Mouse (Mus musculus) neural tube, embryonic 12.5 days (tissue): ENCODE measurements around the gene Appbp2. TPM values are rescaled to one million over a fixed set of nuclear protein-coding genes. Genes with fewer than 3 reads are reported as not detected.
"Not testable (repeated sequence)": the region's sequence is repeated elsewhere in the genome, so short reads cannot be mapped to it uniquely, and the experiment has no call there.

Experiments
- ATAC-seq: fragments of 200-750 bp; cut with Nextera tagmentation; 2 replicates; pipeline ENCODE4 v1.8.0; 2017; ENCODE audit warnings: low read depth, mild to moderate bottlenecking, moderate TSS enrichment, moderate library complexity; ENCODE audit not compliant: low FRiP score
- H3K27ac ChIP-seq: fragments of 300-500 bp; sonication (generic); 2 replicates; pipeline ENCODE4 v1.5.1; 2016
- H3K27me3 ChIP-seq: fragments of 300-500 bp; sonication (generic); replicated peaks from 2 replicates; pipeline ENCODE4 v1.6.1; 2016; ENCODE audit warnings: mild to moderate bottlenecking
- H3K36me3 ChIP-seq: fragments of 300-500 bp; sonication (generic); 2 replicates; pipeline ENCODE4 v1.6.1; 2016; ENCODE audit warnings: mild to moderate bottlenecking
- H3K4me1 ChIP-seq: fragments of 300-500 bp; sonication (generic); 2 replicates; pipeline ENCODE4 v1.6.1; 2016
- H3K4me2 ChIP-seq: fragments of 300-500 bp; sonication (generic); replicated peaks from 2 replicates; pipeline ENCODE4 v1.6.1; 2016; ENCODE audit warnings: mild to moderate bottlenecking
- H3K4me3 ChIP-seq: fragments of 300-500 bp; sonication (generic); 2 replicates; pipeline ENCODE4 v1.5.1; 2016
- H3K9ac ChIP-seq: fragments of 300-500 bp; sonication (generic); 2 replicates; pipeline ENCODE4 v1.6.1; 2016; ENCODE audit warnings: mild to moderate bottlenecking
- H3K9me3 ChIP-seq: fragments of 300-500 bp; sonication (generic); 2 replicates; pipeline ENCODE4 v1.6.1; 2016; ENCODE audit warnings: mild to moderate bottlenecking
- WGBS: fragments of 180-500 bp; shearing (Covaris S2); methylation state at CpG from one replicate; pipeline ENCODE4 v1.1.7; 2016; 5-methylcytosine and 5-hydroxymethylcytosine counted together
- polyA plus RNA-seq: library from polyadenylated mRNA; unstranded; fragments of >200 nt; fragmentation: Nextera tagmentation; extraction: Ambion mirVana; gene quantifications from 2 replicates; pipeline ENCODE4 v1.2.1, GENCODE M21; 2016

Gene Appbp2
- polyA plus RNA-seq, 1 experiment from 2014 or later: 54.6 TPM

- Histone ChIP-seq H3K36me3 (no peaks in the 10 kb centered on the region), H3K4me3 (no peak overlapping the region), H3K4me1 (peaks cover 5% of the 10 kb centered on the region; the same call in 1 of the 2 replicates), H3K27ac (no peak overlapping the region), H3K27me3 (no peaks in the 10 kb centered on the region), H3K9ac (no peak overlapping the region), H3K4me2 (no peak overlapping the region), H3K9me3 (no peaks in the 10 kb centered on the region)
- ATAC-seq: no peak
- 89% methylated on average over 4 of the region's 4 CpGs for WGBS
These were observed 56.5 kb downstream of the Appbp2 start for GRCm38 (mm10) chr11:85178413-85178812.

- Histone ChIP-seq H3K9me3 (no peaks in the 10 kb centered on the region), H3K36me3 (no peaks in the 10 kb centered on the region), H3K4me1 (no peaks in the 10 kb centered on the region), H3K27me3 (no peaks in the 10 kb centered on the region), H3K9ac (no peak overlapping the region), H3K4me2 (no peak overlapping the region), H3K27ac (no peak overlapping the region), H3K4me3 (no peak overlapping the region)
- 89% methylated on average over 6 of the region's 6 CpGs for WGBS
- no peak for ATAC-seq
These were observed 57.2 kb downstream of the Appbp2 start for GRCm38 (mm10) chr11:85177761-85178160.

- H3K27ac ChIP-seq: no peak overlapping the region
- 85% methylated on average over 3 of the region's 3 CpGs for WGBS
- H3K27me3 ChIP-seq: 0 out of 2 replicates have a peak, but pooled peaks cover under 1% of the 10 kb centered on the region
- H3K9me3 ChIP-seq: no peaks in the 10 kb centered on the region
- H3K4me2 ChIP-seq: no peak overlapping the region
- H3K4me3 ChIP-seq: no peak overlapping the region
- no peak for ATAC-seq
- H3K9ac ChIP-seq: no peak overlapping the region
- no peaks in the 10 kb centered on the region for H3K36me3 ChIP-seq
- H3K4me1 ChIP-seq: no peaks in the 10 kb centered on the region
These were observed 59.0 kb downstream of the Appbp2 start for GRCm38 (mm10) chr11:85175941-85176340.

GRCm38 (mm10) chr11:85170833-85171232, 64.1 kb downstream of the Appbp2 start:
- WGBS: 45% methylated on average over 2 of the region's 2 CpGs

GRCm38 (mm10) chr11:85170058-85170740, 64.7 kb downstream of the Appbp2 start, which contains the start of gene 1700125H20Rik:
Gene 1700125H20Rik (plus strand): TSS chr11:85170404.
- Histone ChIP-seq H3K9ac (peak within 1 kb of the TSS; percentile 52), H3K27ac (no peak within 1 kb of the TSS), H3K4me2 (peak within 1 kb of the TSS; percentile 59), H3K4me1 (no peaks in the 10 kb centered on the region), H3K36me3 (no peaks in the 10 kb centered on the region), H3K4me3 (peak within 1 kb of the TSS; percentile 19; the same call in 1 of the 2 replicates), H3K9me3 (no peaks in the 10 kb centered on the region), H3K27me3 (0 out of 2 replicates have a peak, but pooled peaks cover 4% of the 10 kb centered on the region)
- peak; percentile 93 for ATAC-seq
- 11% methylated on average over 21 of the region's 21 CpGs for WGBS

More at GRCm38 (mm10) chr11:85170833-85171232, 64.1 kb downstream of the Appbp2 start:
- Histone ChIP-seq H3K9me3 (no peaks in the 10 kb centered on the region), H3K36me3 (no peaks in the 10 kb centered on the region), H3K9ac (no peak overlapping the region), H3K4me2 (peak overlapping the region; percentile 59; the same call in 1 of the 2 replicates), H3K4me3 (no peak overlapping the region), H3K27ac (no peak overlapping the region), H3K27me3 (0 out of 2 replicates have a peak, but pooled peaks cover 4% of the 10 kb centered on the region), H3K4me1 (no peaks in the 10 kb centered on the region)
- ATAC-seq: no peak

GRCm38 (mm10) chr11:85167503-85167902, 67.4 kb downstream of the Appbp2 start:
- 85% methylated on average over 1 of the region's 1 CpGs for WGBS
- H3K4me2 ChIP-seq: no peak overlapping the region
- H3K9ac ChIP-seq: no peak overlapping the region
- H3K9me3 ChIP-seq: no peaks in the 10 kb centered on the region
- no peaks in the 10 kb centered on the region for H3K36me3 ChIP-seq
- H3K4me1 ChIP-seq: no peaks in the 10 kb centered on the region
- no peak overlapping the region for H3K27ac ChIP-seq
- H3K27me3 ChIP-seq: 0 out of 2 replicates have a peak, but pooled peaks cover 4% of the 10 kb centered on the region
- ATAC-seq: no peak
- no peak overlapping the region for H3K4me3 ChIP-seq

- ATAC-seq: no peak
- H3K4me3 ChIP-seq: no peak overlapping the region
- no peak overlapping the region for H3K9ac ChIP-seq
- no peak overlapping the region for H3K27ac ChIP-seq
- H3K27me3 ChIP-seq: no peaks in the 10 kb centered on the region
- no peaks in the 10 kb centered on the region for H3K36me3 ChIP-seq
- no peaks in the 10 kb centered on the region for H3K4me1 ChIP-seq
- H3K4me2 ChIP-seq: no peak overlapping the region
- no peaks in the 10 kb centered on the region for H3K9me3 ChIP-seq
These were observed 70.6 kb downstream of the Appbp2 start for GRCm38 (mm10) chr11:85164371-85164770.

GRCm38 (mm10) chr11:85163014-85163413, 71.9 kb downstream of the Appbp2 start:
- H3K27ac ChIP-seq, H3K9ac ChIP-seq, H3K4me3 ChIP-seq, H3K4me1 ChIP-seq, H3K27me3 ChIP-seq, ATAC-seq, H3K36me3 ChIP-seq, H3K4me2 ChIP-seq, H3K9me3 ChIP-seq: not testable (repeated sequence)
- 83% methylated on average over 1 of the region's 1 CpGs for WGBS

- Histone ChIP-seq H3K9ac (no peak overlapping the region), H3K4me3 (no peak overlapping the region), H3K27me3 (no peaks in the 10 kb centered on the region), H3K4me1 (no peaks in the 10 kb centered on the region), H3K36me3 (no peaks in the 10 kb centered on the region), H3K4me2 (no peak overlapping the region), H3K9me3 (no peaks in the 10 kb centered on the region), H3K27ac (no peak overlapping the region)
- ATAC-seq: no peak
- WGBS: 74% methylated on average over 2 of the region's 2 CpGs
These were observed 77.6 kb downstream of the Appbp2 start for GRCm38 (mm10) chr11:85157301-85157700.

- Histone ChIP-seq H3K27me3 (no peaks in the 10 kb centered on the region), H3K9ac (no peak overlapping the region), H3K4me3 (no peak overlapping the region), H3K4me1 (no peaks in the 10 kb centered on the region), H3K9me3 (no peaks in the 10 kb centered on the region), H3K4me2 (no peak overlapping the region), H3K36me3 (no peaks in the 10 kb centered on the region), H3K27ac (no peak overlapping the region)
- WGBS: 88% methylated on average over 2 of the region's 2 CpGs
- ATAC-seq: no peak
These were observed 82.5 kb downstream of the Appbp2 start for GRCm38 (mm10) chr11:85152256-85152930.

GRCm38 (mm10) chr11:85139581-85140540, 95.1 kb downstream of the Appbp2 start, which contains the start of gene Usp32:
Gene Usp32 (minus strand): TSS chr11:85140161.
- WGBS: 1% methylated on average over 93 of the region's 94 CpGs
- peak; percentile 97 for ATAC-seq

More at GRCm38 (mm10) chr11:85139581-85140540, 95.1 kb downstream of the Appbp2 start, which contains the start of gene Usp32:
- Histone ChIP-seq H3K4me2 (peak within 1 kb of the TSS; percentile 60), H3K9ac (peak within 1 kb of the TSS; percentile 87), H3K27me3 (no peaks in the 10 kb centered on the region), H3K27ac (peak within 1 kb of the TSS; percentile 76), H3K36me3 (no peaks in the 10 kb centered on the region), H3K9me3 (no peaks in the 10 kb centered on the region), H3K4me1 (0 out of 2 replicates have a peak, but pooled peaks cover 5% of the 10 kb centered on the region), H3K4me3 (peak within 1 kb of the TSS; percentile 79)
